Mouse (Mus musculus) testis, adult 2 months (tissue): ENCODE results near the gene Rbms3.

Experiments used
- CTCF ChIP-seq: fragments of 200-500 bp; IDR thresholded peaks from 2 replicates; pipeline ENCODE4 v1.5.1; 2012; ENCODE audit warnings: low read depth, mild to moderate bottlenecking, inconsistent platforms, low read length, moderate library complexity; ENCODE audit not compliant: control insufficient read depth, insufficient read depth, insufficient replicate concordance
- POLR2A ChIP-seq: fragments of 200-500 bp; IDR thresholded peaks from 2 replicates; pipeline ENCODE4 v1.6.1; 2012; ENCODE audit warnings: low read depth, mild to moderate bottlenecking, inconsistent platforms, low read length, moderate library complexity; ENCODE audit not compliant: control insufficient read depth

- TF ChIP-seq CTCF (no peak), POLR2A (no peak)
These were observed 681.5 kb downstream of the Rbms3 start for GRCm38 (mm10) chr9:116948211-116948610.
